Mouse (Mus musculus) brain, adult 2 months (tissue): ENCODE results near the gene Rmi1.
"Not testable (repeated sequence)": the region's sequence is repeated elsewhere in the genome, so short reads cannot be mapped to it uniquely, and the experiment has no call there.

Experiments
- DNase-seq: peaks from one replicate; pipeline ENCODE4 v3.0.0; 2011; ENCODE audit warnings: low read depth, low spot score

Rmi1 gene

DNA sequence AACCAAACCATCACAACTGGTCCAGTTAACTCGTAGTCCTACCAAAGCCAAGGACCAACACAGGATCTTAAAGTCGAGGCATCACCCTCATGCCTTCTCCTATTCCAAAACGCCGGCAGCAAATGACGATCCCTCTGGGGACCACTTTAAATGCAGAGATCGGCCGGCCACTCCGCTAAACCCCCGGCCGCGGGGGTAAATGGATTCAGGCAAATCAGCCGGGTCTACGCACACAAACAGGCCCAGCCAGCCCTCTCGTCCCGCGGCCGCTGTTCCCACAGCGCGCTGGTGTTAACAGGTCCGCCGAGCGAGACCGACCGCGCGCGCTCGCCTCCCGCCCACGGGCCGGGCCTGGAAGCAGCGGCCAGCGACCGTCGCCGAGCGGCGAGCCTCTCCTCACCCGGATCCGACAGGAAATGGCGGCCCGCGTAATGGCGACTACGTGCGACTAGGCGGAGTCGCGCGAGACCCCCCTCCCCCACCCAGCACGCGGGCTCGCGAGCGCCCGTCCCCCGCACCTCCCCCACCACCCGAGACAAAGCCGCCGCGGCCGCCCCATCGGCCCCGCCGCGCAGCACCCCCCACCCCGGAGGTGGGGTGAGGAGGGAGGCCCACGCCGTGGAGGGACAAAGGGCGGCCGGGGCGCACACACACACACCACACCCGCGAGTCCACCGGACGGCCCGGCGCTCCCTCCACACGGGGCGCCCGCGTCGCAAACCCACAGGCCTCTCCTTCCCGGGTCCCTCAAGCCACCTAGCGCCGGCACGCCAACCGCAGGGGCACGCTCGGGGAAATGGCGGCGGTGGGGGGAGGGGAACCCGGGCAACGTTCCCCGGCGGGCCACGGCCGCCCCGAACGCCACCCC is 679 bp upstream of the Rmi1 start:
- DNase-seq, result peak; percentile 87

- DNase-seq, result no peak
These were observed 679 bp downstream of the Rmi1 start for GRCm38 (mm10) chr13:58402744-58403110.

- DNase-seq, result not testable (repeated sequence)
These were observed 1.2 kb downstream of the Rmi1 start, which contains the start of gene Hnrnpk for GRCm38 (mm10) chr13:58403243-58403642. Gene Hnrnpk (minus strand): TSS chr13:58403343.

DNA sequence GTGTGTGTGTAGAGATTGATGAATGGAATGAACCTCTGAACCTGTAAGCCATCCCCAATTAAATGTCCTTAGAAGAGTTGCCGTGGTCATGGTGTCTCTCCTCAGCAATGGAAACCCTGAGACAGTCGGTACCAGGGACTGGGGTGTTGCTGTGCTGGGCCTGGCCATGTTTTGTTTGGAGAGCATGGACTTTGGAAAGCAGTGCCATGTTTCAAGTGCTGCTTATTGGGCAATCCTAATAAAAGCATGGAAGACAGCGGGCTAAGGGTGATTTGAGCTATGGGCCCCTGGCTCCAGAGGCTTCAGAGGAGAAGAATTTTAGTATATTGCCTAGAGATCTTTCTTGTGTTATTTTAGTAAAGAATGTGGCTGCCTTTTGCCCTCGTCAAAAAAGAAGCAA is 9.0 kb downstream of the Rmi1 start:
- DNase-seq, result no peak

DNA sequence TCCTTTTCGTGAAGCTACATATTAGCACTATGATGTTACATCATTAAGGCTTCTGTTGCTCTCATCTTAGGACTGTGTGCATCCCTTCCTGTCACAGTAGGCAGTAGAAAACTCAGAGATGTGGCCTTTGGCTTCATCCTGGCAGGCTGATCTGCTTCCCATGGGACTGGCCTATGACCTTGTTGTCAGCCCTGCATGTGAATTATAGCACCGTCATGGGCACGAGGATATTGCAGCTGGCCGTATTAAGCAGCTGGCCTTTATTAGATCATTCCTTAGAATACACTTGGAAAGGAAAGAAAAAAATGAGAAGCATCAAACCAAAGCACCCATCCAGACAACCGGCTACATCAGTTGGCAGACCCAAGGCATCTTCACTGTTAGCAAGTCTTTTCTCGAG is 13.3 kb downstream of the Rmi1 start:
- no peak for DNase-seq

DNA sequence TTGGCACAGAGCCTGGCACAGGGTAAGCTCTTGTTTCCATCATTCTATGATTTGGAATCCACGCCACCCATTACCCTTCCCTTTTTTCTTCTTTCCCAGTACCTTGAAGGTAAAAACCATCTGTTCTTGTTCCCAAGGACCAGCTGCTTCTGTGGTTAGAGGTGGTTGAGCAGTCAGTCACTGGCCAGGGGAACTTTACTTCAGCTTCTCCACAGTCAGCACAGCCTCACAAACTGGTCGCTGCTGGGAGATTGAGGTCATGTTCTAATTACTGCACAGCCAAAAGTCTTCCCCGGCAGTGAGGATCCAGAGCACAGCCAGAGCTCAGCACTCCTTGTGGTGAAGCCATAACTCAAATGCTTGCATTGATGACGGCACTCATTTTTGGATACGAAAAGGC is 13.8 kb downstream of the Rmi1 start:
- DNase-seq, result no peak

GRCm38 (mm10) chr13:58418656-58419055 is 16.6 kb downstream of the Rmi1 start:
- no peak for DNase-seq

GRCm38 (mm10) chr13:58419266-58419665 is 17.2 kb downstream of the Rmi1 start:
- DNase-seq, result no peak

DNA sequence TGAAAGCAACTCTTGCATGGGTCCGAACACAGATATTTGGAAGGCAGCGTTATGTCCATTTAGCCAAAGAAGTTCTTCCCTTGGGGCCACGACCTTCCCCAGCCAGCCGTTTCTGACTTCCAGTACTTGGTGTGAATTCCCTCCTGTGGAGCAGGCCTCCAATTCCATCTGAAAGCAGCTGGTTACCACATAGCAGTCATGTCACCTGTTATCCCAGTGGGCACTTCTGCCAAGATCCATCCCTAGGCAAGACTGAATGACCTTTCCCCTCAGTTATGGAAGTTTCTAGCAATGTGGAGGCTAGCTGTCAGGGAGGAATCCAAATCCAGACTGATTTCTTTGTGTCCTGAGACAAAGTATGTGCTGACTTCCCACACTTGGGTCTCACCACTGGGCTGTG is 19.0 kb downstream of the Rmi1 start:
- no peak for DNase-seq

DNA sequence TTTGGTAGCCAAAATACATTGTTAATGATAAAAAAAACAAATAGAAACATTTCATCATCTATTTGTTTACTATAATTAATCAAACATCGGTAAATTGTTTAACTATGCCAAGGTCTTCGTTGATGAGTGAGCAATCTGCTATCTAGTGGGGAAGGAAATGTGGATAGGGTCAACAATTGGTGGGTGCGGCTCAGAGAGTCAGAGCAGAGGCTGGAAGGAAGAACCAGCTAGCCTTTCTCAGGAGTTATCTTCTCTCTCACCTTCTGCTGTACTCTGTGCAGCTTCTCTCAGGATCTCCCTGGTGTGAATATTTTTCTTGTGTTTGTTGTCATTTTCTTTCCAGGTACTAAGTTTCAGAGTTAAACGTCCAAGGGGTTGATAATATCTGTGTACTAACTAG is 20.2 kb downstream of the Rmi1 start:
- DNase-seq, result no peak

DNA sequence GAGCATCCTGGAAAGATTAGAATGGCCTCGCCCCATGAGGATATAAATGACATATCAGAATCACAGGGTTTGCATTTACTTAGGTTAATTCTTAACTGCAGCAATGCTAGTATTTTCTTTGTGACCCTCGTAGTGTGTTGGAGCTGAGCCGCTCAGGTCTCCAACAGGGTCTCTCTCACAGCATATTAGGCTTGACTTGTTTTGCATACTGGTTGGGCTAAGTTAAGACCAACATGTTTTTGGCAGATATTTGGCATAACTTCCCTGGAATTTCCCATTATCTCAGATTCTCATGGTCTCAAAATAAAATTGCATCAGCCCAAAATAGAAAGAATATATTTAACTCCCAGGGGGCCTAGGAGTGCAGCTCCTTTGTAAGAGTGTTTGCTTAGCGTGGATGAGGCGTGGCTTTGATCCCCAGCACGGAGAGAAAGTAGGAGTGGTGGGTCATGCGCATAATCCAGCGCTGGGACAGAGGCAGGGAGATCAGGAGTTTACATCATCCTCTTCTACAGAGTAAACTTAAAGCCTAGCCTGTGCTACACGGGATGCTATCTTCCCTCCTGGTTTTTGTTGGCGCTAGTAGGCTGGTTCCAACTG is 21.1 kb downstream of the Rmi1 start:
- no peak for DNase-seq

DNA sequence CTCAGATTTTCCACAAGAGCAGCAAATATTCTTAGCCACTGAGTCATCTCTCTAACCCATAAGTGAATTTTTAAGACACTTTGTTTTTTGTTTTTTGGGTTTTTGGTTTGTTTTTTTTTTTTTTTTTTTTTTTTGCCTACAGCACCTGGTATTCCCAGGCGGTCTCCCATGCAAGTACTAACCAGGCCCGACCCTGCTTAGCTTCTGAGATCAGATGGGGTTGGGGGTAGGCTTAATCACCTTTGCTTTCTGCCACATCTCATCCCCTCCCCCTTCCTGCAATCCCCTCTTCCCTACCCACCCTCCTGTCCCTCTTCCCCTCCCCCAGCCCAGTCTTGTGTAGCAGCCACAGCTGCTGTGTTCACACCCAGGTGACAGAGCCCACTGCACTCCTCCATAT is 37.7 kb downstream of the Rmi1 start:
- DNase-seq, result no peak

- DNase-seq, result no peak
These were observed 41.3 kb downstream of the Rmi1 start for GRCm38 (mm10) chr13:58443326-58443725.

- DNase-seq, result no peak
These were observed 41.7 kb downstream of the Rmi1 start for GRCm38 (mm10) chr13:58443787-58444186.

DNA sequence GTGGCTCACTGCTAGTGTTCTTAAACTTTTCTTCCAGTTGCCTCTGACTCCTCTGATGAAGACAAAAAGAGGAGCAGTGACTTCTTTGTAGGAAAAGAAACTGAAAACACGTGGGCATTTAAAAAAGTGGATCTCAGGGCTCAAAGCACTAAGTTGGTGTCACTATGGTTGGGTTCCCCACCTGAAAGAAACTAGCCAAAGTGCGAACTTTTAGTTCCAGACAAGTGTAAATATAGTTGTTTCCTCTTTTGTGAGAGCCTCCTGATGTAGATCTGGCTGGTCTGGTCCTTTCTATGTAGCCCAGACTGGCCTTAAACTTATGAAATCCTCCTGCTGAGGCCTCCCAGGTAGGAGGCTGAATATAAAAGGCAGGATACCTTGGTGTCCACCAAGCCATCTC is 44.5 kb downstream of the Rmi1 start:
- no peak for DNase-seq

DNA sequence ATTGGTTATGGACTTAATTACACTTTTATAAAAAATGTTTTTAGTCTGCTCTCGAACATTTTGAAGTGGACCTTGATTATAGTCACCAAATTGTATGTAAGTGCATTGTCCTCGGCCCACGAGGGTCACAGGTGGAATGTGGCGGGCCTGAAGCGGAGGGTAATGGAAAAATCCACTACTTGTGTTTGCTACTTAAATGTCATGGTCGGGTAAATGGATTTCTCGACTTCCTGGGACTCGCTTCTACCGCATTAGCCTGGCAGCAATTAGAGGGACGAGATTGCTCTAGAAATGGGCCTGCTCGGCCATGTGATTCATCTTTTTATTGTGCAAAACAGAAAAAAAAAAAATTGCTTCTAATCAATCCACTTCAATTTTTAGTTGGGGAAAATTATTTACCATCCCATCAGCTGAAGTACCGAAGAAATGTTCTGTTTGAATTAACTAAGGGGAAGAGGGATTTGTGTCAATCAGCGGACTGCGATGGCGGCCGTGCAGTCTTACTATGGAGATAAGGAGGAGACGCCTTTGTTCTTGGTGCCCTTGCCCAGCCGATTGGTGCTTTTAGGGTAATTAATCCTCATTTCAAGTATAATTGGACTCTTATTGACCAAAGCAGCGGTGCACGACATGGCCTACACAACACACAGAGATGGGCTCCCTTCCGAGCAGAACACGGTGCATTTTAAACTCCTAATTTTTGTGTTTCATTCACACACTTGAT is 48.6 kb downstream of the Rmi1 start:
- no peak for DNase-seq

DNA sequence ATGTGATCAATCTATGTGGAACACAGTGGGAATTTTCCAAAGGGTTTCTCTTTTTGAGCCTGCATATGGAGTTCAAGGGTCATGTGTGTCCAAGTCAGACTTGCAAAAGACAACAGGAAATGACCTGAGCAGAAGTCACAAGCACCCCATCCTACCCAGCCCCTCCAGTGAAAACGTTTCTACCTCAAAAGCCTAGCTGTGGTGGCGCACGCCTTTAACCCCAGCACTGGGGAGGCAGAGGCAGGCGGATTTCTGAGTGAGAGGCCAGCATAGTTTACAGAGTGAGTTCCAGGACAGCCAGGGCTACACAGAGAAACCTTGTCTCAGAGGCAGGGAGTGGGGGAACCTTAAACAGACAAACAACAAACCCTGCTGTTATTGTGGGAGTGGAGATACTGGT is 50.2 kb downstream of the Rmi1 start:
- no peak for DNase-seq

GRCm38 (mm10) chr13:58452651-58453413 is 50.8 kb downstream of the Rmi1 start:
- DNase-seq, result no peak

- no peak for DNase-seq
These were observed 51.5 kb downstream of the Rmi1 start for GRCm38 (mm10) chr13:58453541-58453940.

DNA sequence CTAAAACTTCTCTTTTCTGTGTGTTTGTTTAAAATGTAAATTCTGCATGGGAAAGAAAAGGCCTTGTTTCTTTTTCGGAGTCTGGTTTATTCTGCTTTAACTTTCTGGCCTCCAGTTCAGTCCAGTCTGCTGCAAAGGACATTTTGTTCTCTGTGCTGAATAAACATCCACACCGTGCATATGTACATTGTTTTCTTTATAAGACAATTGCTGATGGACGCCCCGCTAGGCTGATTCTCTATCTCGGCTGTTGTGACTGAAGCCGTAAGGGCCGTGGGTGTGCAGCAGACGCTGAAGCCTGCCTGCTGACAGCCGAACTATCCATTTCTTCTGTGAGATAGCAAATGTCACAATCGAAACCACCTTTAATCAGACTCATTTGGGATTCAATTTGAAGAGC is 54.5 kb downstream of the Rmi1 start:
- peak; percentile 30 for DNase-seq

GRCm38 (mm10) chr13:58458811-58459210 is 56.8 kb downstream of the Rmi1 start:
- peak; percentile 46 for DNase-seq
